Mouse (Mus musculus): ENCODE measurements around the gene Dgkg.

- TF ChIP-seq CTCF (IDR thresholded peaks at IDR 0.05; ENCODE audit: low read depth, low read length) (no peak), POLR2A (IDR thresholded peaks at IDR 0.05; ENCODE audit: borderline replicate concordance, low read depth, low read length) (no peak)
Observed at GRCm38 (mm10) chr16:22698846-22699760, 42.1 kb upstream of the Dgkg start.
